Mouse (Mus musculus): Measurements from ENCODE around the gene Hk1.
A peak's percentile ranks its signal among the peaks of the same experiment; 100 is the strongest.
"Not testable (repeated sequence)": the region's sequence is repeated elsewhere in the genome, so short reads cannot be mapped to it uniquely, and the experiment has no call there.

The Hk1 gene

DNA sequence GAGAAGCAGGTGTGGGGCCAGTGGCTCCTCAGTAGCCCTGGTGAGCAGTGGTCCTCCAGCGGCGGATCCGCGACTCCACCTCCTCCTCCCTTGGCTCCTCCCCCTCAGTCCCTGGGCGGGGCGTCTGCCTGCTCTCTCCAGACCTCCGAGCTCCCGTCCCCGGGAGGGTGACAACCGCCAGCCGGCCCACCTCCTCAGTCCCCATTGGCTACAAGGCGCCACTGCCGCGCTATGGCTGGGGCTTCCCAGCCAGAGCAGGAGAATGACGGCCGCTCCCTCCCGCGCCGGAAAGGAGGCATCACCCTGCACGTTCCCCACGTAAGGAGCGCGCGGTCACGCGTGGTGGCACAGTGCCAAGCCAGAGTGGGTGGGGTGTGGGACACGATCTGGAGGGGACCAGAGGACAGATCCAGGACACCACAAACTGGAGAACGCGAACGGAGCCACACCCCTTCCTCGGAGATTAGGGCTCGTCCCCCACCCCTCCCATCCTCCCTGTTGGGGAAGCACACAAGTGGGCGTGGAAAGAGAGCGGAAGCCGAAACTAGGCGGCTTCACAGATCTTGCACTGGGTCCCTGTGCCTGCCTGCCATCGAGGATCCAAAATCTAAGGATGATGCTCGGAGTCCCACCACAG, 39.5 kb downstream of the Hk1 start:
- DNase-seq = peak; percentile 98

DNA sequence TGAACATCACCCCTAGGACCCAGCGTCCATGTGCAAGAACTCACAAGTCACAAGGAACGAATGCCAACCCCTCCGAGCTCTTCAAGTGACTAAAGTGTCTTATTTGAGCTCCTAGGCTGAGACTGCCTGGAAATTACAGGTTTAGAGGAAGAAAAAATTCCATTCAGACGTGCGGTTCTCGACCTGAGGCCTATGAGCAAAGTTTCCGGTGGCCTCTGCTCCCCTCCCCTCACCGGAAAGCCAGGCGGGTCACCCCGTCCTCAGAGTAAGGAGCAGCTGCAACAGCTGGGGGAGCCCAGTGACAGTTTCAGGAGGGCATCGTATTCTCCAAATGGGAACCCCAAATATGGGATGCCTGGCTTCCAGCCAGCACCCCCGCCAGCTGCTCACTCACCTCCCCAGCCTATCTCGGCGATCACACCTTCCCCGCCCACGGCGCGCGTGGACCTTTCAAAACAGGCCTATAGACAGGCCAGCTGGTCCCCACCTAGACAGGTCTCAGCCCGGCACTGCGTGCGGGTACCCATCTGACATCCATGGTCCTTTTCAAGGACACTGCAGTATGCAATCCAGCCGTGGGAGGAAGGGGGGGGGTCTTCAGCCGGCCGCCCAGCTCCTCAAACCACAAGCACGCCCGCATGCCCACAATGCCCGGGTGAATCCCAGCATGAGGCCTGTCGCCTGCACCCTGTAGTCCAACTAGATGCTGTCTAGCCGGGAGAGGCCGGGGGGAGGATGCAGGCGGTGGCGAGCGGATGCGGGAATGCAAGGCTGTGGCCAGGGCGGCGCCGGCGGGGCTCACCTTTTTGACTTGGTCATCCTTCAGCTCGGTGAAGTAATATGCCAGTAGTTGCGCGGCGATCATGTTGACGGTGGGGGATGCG, 40.3 kb downstream of the Hk1 start:
- DNase-seq = peak; percentile 55

DNA sequence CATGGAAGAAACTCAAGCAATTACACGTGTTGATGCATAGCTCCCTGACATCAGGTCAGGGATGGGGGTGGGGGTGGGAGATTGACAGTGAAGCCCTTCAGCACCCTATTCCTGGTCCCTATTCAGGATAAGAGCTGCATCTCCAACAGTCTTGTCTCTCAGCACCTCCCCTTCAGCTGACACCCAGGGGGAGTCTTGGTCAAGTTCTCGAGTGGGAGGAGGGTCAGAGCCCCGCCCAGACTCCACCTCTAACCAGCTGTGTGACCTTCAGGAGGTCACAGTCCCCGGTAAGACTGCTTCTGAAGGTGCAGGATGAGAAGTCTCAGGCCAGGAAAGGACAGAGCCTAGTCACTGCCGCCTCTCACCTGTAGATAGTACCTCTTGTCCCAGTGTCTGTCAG, 41.1 kb downstream of the Hk1 start:
- no peak for DNase-seq

DNA sequence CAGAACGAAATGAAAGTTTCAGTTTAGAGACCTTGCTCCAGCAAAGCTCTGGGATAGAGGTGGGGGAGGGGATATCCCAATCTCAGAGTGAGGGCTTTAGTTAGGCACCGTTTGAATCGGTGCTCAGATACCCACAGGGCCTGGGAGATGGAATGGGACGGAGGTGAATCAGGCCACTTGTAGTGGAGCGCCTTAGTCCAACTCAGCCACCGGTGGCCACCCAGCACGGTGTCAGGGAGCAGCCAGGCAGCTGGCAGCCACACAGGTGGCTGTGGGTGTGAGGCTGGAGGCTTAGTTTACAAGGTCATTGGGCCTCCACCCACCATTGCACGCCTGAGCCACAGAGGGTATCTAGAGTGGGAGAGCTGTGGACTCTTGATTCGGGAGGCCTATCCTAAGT, 41.5 kb downstream of the Hk1 start:
- DNase-seq = no peak

DNA sequence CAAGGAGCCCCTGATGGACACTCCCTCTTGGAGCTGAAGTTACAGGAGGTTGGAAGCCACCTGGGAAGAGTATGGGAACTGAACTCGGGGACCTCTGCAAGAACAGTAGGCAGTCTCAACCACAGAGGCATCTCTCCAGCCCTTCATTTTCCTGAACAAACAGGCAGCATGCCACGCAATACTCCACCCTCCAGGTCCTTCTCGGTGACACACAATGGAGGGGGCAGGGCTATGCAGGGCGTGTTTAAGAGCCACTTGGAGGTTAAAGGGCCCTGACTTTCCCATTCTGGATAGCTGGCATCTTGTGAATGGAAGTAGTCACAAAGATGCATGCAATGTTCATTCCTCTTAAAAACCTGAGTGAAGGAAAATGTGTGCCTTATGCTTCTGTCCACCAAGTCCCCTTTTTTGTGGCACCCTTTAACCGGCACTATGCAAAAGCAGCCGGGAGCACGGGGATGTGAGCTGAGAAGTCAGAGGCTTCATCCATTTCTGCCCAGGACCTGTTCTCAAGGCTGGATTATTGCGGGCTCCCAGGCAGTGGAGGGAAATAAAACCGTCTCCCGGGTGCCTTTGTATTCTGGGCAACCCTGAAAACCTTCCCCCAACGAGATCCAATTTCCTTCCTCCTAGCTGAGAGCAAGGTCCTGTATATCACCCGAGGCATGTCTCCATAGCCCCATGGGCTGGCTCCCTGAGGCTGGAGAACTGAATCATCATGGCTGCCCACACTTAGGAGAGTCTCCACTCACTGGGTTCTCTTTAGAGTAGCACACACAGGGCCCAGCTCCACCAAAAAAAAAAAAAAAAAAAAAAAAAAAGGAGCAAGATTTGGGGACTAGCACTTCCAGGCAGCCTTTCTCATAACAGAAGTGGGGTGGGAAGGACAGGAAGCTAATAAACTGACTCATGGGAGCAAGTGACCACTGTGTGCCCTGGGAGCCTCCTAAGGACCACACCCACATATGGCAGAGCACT, 42.8 kb downstream of the Hk1 start:
- DNase-seq = peak; percentile 92

DNA sequence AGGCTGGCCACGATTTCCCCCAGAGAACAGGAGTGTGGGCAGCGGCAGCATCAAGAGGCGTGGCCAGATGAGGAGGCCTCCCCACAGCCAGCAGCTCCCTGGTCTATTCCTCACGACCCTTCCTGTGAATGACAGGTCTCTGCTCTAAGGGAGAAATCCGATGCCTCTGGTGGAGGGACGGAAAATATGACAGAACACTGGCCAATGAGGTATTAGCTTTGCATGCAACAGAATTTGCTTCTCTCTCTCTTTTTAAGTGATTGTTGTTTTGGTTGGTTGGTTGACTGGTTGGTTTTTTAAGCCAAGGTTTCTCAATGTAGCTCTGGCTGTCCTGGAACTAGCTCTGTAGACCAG, 44.3 kb downstream of the Hk1 start:
- no peak for DNase-seq

DNA sequence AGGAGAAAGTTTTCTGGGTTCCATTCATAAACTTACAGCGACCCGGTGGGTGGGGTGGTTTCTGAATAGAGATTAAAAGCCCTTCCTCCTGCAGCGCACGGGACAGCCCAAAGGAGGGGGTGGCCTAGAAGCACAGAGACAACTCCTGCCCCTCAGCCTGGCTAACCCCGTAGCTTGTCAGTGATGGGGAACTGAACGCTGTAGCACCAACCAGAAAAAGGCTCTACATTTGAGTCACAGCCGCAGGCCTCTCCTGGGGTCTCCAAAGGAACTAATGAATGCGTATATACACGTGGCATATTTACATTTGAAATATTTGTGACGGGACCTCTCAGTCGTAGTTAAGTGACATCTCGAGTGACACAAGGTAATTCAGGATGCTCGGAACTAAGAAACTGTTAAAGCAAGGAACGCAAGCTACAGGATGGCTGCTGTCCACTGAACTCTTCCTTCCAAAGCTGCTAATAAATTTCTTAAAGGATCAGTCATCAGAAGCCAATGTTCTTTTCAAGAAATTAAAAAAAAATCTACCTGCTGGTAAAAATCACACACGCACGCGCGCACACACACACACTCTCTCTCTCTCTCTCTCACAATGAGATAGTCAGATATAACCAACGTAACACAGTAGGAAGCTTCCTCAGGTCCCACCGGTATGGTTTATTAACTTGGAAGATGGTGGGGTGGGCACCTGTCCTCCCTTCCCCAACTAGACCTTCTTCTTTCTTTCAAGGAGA, 44.9 kb downstream of the Hk1 start:
- DNase-seq = no peak

DNA sequence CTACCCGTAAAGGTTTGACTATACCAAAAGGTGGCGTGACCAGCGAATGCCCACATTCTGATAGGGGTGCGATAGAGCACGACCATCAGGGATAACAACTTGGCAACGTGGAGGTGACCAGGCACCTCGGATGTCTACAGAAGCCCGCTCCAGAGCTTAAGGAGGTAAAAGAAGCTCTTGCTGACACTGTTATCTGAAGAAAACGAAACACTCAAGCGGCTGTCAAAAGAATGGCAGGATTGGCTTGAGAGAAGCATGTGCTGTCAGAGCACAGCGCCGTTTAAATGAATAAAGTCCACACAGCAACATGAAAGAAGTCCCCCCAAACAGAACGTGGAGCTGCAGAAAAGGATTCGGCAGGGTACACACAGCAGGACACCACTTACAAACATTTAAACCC, 46.4 kb downstream of the Hk1 start:
- no peak for DNase-seq

DNA sequence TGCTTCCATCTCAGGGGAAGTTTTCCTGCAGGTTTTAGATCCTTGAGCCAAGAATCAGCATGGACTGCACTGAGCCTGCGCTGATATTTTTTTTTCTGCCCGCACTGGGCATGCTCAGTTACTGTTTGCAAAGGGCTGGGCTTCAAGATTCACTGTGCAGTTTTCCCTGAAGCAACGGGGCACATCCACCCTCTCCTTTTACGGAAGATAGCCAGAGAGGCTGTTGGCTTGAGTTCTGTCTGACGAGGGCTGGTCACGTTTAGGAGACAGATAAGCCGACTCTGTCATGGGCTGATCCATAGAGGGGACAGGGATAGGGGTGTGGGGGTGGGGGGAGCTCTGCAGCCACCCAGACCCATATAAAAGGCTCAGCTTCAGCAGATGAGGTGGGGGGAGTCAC, 47.2 kb downstream of the Hk1 start:
- DNase-seq = peak; percentile 76

DNA sequence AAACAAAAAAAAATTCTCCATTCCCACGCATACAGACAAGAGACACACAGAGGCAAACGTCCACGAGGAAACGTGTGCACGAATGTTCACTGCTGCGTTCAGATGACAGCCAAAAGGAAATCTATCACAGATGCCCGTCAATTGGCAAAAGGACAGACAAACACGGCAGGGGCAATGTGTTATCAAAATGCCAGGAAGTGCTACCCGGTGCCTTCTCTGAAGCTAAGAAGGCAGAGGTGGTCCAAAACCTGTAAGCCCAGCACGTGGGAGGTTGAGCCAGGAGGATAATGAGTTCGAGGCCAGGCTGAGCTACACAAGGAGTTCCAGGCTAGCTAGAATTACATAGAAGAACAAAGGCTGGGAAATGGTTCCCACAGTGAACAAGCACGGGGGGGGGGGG, 47.9 kb downstream of the Hk1 start:
- DNase-seq = no peak

DNA sequence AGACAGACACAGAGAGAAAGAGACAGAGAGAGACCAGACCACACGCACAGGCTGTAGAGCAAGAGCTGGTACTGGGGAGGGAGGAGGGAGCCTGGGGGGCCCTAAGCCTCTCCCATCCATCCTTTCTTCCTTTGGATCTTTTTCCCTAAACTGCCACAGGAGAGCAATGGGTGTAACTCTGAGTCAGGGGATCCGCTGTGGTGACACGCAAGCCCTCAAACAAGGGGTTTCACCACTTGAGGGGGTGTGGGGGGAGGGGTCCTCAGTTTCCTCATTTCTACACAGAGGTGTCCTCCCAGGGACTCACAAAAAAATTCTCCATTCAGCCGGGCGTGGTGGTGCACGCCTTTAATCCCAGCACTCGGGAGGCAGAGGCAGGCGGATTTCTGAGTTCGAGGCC, 48.4 kb downstream of the Hk1 start:
- no peak for DNase-seq

DNA sequence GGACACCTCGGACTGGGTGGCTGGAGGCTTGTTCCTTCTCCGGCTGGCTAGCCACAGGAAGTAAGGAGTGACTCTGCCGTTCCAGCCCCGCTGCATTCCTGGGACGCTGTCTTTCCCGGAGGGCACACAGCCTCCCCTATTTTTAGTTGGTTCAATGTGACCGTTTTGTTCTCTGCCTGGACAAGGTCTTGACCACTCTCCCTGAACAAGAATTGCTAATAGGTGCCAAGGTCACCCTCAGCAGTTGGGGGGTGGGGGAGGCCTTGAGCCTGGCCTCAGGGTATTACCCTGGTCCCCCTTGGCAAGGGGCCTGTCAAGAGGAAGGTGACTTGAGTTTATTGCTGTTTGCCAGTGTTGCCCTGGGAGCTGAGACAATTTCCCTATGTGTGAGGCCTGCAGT, 49.9 kb downstream of the Hk1 start:
- no peak for DNase-seq

DNA sequence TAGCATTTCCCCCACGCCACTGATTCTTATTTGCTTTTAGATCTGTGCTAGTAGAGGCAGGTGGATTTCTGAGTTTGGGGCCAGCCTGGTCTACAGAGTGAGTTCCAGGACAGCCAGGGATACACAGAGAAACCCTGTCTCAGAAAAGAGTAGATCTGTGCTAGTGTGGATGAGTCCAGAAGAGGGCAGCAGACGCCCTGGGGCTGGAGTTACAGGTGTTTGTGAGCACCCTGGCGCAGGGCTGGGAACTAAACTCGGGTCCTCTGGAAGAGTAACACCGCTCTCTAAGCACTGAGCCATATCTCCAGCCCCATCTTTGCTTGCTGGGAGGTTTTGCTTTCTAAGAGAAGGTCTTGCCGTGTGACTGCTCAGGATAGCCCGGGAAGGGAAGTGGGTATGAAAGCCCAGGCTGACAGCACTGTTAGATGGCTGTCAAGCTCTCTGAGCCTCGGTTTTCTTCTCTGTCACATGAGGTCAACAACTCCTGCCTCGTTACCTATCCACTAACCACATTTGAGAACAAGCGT, 50.8 kb downstream of the Hk1 start:
- no peak for DNase-seq

DNA sequence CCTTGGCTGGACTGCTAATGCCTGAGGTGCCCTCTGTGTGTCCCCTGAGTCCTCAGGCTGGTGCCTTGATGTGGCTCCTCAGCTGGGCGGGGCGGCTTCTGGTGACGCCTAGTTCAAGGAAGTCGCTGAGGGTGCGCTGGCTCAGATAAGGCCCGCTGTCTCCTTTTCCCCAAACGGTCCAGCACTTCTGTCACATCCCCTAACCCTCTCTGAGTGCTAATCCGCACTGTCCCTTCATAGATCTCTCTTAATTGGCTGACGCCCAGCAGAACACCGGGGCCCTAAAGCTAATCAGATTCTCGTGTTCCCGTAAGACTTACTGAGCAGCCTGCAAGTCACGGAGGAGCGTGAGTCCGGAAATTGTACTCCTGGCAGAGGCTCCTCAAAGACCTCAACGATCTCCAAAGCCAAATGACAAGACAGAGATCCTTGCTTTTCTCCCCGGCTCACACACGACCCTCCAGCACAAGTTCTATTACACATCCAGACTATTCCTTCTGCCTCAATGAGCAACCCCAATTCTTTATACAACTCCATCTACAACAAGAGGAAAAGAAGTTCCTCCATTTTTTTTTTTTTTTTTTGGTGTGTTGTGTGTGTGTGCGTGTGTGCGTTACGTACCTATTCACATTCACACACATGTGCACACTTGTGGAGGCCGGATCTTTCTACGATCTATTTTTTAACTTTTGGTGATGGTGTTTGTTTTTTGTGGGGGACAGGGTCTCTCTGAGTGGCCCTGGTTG, 52.0 kb downstream of the Hk1 start:
- peak; percentile 60 for DNase-seq

DNA sequence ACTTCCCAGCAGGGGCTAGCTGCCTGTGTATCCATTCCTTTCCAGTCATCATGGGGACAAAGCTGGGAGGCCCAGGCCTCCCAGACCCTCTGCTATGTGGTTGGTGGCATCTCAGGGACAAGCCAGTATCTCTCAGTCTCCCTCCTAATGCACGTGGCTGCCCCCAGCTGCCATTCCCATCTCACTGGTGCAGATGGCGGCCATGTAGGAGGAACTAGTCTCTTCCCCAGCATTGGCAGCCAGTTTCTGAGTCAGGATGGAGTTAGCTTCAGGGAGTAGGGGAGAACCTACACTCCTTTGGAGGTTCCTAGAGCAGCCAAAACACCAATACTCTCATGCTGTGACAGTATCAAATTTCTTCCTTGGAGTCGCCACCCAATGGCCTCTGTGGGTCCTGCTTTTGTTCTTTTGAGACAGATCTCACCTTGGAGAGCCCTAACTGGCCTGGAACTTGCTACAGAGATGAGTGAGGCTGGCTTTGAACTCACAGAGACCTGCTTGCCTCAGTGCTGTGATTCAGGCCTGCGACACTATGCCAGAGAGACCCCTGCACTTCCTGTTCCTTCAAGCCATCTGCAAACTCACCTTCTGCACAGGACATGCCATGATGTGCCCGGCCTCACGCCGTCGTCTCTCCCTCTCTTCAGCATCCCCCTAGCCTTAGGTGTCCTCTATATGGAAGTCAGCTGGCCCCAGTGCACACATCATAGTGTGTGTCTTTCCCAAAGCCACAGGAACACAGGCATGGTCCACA, 52.7 kb downstream of the Hk1 start:
- no peak for DNase-seq

DNA sequence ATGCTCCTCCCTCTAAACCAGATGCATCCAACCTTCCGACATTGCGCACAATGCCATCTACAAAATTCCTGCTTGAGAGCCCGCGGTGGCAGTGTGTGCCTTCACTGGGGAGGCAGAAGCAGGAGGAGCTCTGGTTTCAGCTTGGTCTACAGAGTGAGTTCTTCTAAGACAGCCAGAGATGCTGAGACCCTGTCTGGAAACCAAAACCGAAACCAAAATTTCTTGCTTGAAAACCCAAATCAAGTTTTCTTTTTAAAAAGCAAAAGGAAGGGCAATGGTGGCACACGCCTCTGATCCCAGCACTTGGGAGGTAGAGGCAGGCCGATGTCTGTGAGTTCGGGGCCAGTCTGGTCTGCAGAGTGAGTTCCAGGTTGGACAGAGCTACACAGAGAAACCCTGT, 53.7 kb downstream of the Hk1 start:
- DNase-seq = no peak

DNA sequence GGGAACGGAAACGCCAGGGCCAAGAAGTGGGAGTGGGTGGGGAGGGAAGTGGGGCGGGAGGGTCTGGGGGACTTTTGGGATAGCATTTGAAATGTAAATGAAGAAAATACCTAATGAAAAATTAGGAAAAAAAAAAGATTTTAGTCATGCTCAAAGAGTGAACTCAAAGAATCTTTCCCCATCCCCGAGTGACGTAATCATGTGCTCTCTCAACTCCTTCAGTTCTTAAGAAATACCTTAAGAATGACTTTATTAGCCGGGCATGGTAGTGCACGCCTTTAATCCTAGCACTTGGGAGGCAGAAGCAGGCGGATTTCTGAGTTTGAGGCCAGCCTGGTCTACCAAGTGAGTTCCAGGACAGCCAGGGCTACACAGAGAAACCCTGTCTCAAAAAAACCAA, 56.9 kb downstream of the Hk1 start:
- DNase-seq = not testable (repeated sequence)

DNA sequence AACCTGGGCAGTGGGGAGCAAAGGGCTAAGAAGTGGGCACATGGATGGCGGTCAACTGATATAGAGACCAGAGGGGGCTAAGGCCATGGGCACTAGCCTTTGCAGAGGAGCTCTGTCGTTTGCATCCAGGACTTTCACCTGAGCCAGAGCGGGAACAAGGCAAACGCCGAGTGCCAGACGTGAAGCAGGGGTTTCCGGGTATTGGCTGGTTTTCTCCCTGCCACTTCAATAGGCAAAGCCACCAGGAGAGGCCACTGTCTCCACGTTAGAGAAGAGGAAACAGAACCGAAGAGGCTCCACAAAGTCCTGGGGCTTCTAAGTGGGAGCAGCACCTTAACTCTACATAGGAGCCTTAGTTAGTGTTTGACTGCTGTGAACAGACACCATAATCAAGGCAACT, 58.3 kb downstream of the Hk1 start:
- DNase-seq = no peak

DNA sequence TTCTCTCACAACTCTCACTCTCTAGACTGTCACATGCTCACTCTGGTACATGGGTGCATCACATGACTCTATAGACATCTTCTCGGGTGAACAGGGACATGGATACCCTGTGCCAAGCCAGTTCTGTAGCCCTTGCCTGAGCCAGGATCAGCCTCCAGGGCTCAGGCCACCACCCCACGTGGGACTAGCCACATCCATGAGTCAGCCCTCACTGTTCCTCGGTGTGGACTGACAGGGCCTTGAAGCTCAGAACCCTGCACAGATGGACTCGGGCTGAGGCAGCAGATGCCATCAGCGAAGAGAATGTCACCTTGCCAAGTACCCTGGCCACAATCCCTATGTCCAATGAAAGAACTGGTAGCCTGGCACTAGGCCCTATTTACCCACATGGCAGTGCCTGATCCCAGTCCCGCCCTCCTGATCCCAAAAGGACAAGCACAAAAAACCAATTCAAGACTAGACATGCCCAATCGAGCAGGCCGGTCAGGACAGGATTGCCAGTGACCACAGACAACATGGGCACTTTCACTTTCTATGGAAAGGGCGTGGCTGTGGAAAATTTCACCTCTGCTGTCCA, 59.2 kb downstream of the Hk1 start:
- peak; percentile 53 for DNase-seq

DNA sequence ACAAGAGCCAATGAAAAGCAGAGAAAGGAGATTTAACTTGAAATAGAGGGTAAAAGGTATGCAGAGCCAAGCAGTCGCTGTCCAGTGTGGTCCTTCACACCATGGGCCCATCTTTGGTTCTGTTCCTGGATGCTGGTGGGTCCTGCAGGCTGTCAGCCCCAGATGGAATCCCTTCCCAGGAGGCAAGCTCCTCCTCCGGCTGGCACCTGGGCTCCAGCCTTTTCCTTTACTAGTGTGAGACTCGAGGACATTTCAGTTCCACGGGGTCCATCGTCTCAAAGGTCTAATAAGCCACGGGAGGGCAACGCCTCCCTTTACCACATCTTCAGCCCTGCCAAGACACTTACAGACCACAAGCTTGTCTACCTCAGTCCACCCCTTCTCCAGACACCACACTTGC, 60.6 kb downstream of the Hk1 start:
- DNase-seq = no peak

DNA sequence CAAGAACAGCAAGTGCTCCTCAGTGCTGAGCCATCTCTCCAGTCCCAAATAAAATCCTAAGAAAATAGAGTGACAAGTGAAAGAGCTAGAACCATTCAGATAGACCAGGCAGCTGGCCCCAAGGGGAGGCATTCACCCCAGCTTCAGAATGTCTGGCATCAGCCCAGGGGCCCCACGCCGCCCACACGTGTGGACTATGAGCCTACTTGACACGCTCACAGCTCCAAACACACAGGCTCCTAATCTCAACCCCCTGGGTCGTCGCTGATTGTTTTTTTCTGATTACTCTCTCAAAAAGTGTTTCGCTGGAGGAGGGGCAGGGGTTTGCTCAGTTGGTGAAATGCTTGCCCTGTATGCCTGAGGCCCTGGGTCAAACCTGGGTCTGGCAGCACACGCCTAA, 63.2 kb downstream of the Hk1 start:
- DNase-seq = no peak

Measured in lung, postnatal 36 days (tissue).